Mouse (Mus musculus) lung, postnatal 0 days (tissue): ENCODE results near the gene Yap1. TPM values are rescaled to one million over a fixed set of nuclear protein-coding genes. Genes with fewer than 3 reads are reported as not detected.

Experiments used
- ATAC-seq: fragments of 200-750 bp; cut with Nextera tagmentation; 2 replicates; pipeline ENCODE4 v1.8.0; 2017; ENCODE audit warnings: moderate library complexity
- DNase-seq: peaks from one replicate; pipeline ENCODE4 v3.0.0-alpha.2; 2016; ENCODE audit warnings: low spot score
- H3K27ac ChIP-seq: fragments of 300-500 bp; sonication (generic); 2 replicates; pipeline ENCODE4 v1.5.1; 2014; ENCODE audit warnings: antibody characterized with exemption, mild to moderate bottlenecking, low read length, mixed read lengths
- H3K27me3 ChIP-seq: fragments of 300-500 bp; sonication (generic); replicated peaks from 2 replicates; pipeline ENCODE4 v1.6.1; 2014; ENCODE audit warnings: low read length, mixed read lengths; ENCODE audit not compliant: insufficient read depth
- H3K36me3 ChIP-seq: fragments of 300-500 bp; sonication (generic); 2 replicates; pipeline ENCODE4 v1.6.1; 2014; ENCODE audit warnings: low read length, mixed read lengths; ENCODE audit not compliant: insufficient read depth
- H3K4me1 ChIP-seq: fragments of 300-500 bp; sonication (generic); 2 replicates; pipeline ENCODE4 v1.6.1; 2014; ENCODE audit warnings: antibody characterized with exemption, low read depth, low read length, mixed read lengths; ENCODE audit not compliant: insufficient read depth
- H3K4me2 ChIP-seq: fragments of 300-500 bp; sonication (generic); replicated peaks from 2 replicates; pipeline ENCODE4 v1.6.1; 2014; ENCODE audit warnings: low read depth, mild to moderate bottlenecking, low read length, moderate library complexity, mixed read lengths
- H3K4me3 ChIP-seq: fragments of 300-500 bp; sonication (generic); 2 replicates; pipeline ENCODE4 v1.5.1; 2014; ENCODE audit warnings: low read depth, low read length
- H3K9ac ChIP-seq: fragments of 300-500 bp; sonication (generic); replicated peaks from 2 replicates; pipeline ENCODE4 v1.6.1; 2014; ENCODE audit warnings: low read depth, mild to moderate bottlenecking
- H3K9me3 ChIP-seq: fragments of 300-500 bp; sonication (generic); 2 replicates; pipeline ENCODE4 v1.6.1; 2016; ENCODE audit warnings: low read length, mixed read lengths
- CTCF ChIP-seq: IDR thresholded peaks from 2 replicates; pipeline ENCODE4 v1.5.1; 2016; ENCODE audit warnings: antibody characterized with exemption, mild to moderate bottlenecking
- EP300 ChIP-seq: IDR thresholded peaks from 2 replicates; pipeline ENCODE4 v1.6.1; 2016; ENCODE audit warnings: antibody characterized with exemption, mild to moderate bottlenecking, control low read depth
- WGBS: fragments of 180-500 bp; shearing (Covaris S2); extraction: QIAGEN DNeasy Blood & Tissue Kit; methylation state at CpG from one replicate; pipeline ENCODE4 v1.1.7; 2014; 5-methylcytosine and 5-hydroxymethylcytosine counted together
- polyA plus RNA-seq: library from polyadenylated mRNA; unstranded; fragments of >200 nt; fragmentation: Nextera tagmentation; extraction: Ambion mirVana; gene quantifications from 2 replicates; pipeline ENCODE4 v1.2.1, GENCODE M21; 2015

Gene Yap1
- 17.0 and 19.0 TPM in 2 replicates for polyA plus RNA-seq

GRCm38 (mm10) chr9:8004370-8004991 lies at the start of gene Yap1:
Gene Yap1, minus strand, starts transcription at chr9:8004596.
- Histone ChIP-seq H3K4me1 (no peaks in the 10 kb centered on the region), H3K9me3 (no peaks in the 10 kb centered on the region), H3K36me3 (no peaks in the 10 kb centered on the region), H3K27ac (peak within 1 kb of the TSS; percentile 98), H3K9ac (peak within 1 kb of the TSS; percentile 97), H3K4me2 (peak within 1 kb of the TSS; percentile 73), H3K27me3 (no peaks in the 10 kb centered on the region), H3K4me3 (peak within 1 kb of the TSS; percentile 98)
- ATAC-seq (peak; percentile 91), DNase-seq (peak; percentile 95)
- whole genome bisulfite sequencing = 1% methylated on average over 55 of the region's 79 CpGs
- no peak for TF ChIP-seq CTCF
- TF ChIP-seq EP300 = no peak

GRCm38 (mm10) chr9:8043044-8043387 lies 38.6 kb upstream of the Yap1 start:
- 10% methylated on average over 5 of the region's 5 CpGs for WGBS

GRCm38 (mm10) chr9:8042338-8043043 lies 38.1 kb upstream of the Yap1 start, which contains the start of gene Cfap300:
Gene Cfap300, minus strand, starts transcription at chr9:8042823.
- peak within 1 kb of the TSS; percentile 69 for H3K4me3 ChIP-seq
- ATAC-seq (peak; percentile 98), DNase-seq (peak; percentile 97)
- no peaks in the 10 kb centered on the region for H3K36me3 ChIP-seq
- H3K4me2 ChIP-seq = peak within 1 kb of the TSS; percentile 82
- under 1% methylated on average over 38 of the region's 39 CpGs for WGBS
- TF ChIP-seq CTCF = no peak
- no peak for TF ChIP-seq EP300
- no peaks in the 10 kb centered on the region for H3K9me3 ChIP-seq
- H3K27ac ChIP-seq = peak within 1 kb of the TSS; percentile 73
- H3K9ac ChIP-seq = peak within 1 kb of the TSS; percentile 36; the same call in 1 of the 2 replicates
- H3K27me3 ChIP-seq = no peaks in the 10 kb centered on the region
- no peaks in the 10 kb centered on the region for H3K4me1 ChIP-seq

More at GRCm38 (mm10) chr9:8043044-8043387, 38.6 kb upstream of the Yap1 start:
- DNase-seq (no peak), ATAC-seq (peak; percentile 36)
- peak overlapping the region; percentile 82 for H3K4me2 ChIP-seq
- no peak for TF ChIP-seq CTCF
- no peak for TF ChIP-seq EP300
- H3K4me1 ChIP-seq = no peaks in the 10 kb centered on the region
- peak overlapping the region; percentile 73 for H3K27ac ChIP-seq
- no peaks in the 10 kb centered on the region for H3K27me3 ChIP-seq
- H3K9ac ChIP-seq = peak overlapping the region; percentile 34; the same call in 1 of the 2 replicates
- H3K9me3 ChIP-seq = no peaks in the 10 kb centered on the region
- H3K4me3 ChIP-seq = peak overlapping the region; percentile 69
- H3K36me3 ChIP-seq = no peaks in the 10 kb centered on the region

GRCm38 (mm10) chr9:8035546-8035945 lies 31.1 kb upstream of the Yap1 start:
- 9% methylated on average over 7 of the region's 7 CpGs for WGBS
- ATAC-seq (peak; percentile 84), DNase-seq (peak; percentile 57)
- TF ChIP-seq CTCF = no peak
- no peak for TF ChIP-seq EP300
- H3K4me3 ChIP-seq = no peak overlapping the region
- H3K27me3 ChIP-seq = no peaks in the 10 kb centered on the region
- no peaks in the 10 kb centered on the region; the same call in 1 of the 2 replicates for H3K4me1 ChIP-seq
- peak overlapping the region; percentile 17; the same call in 1 of the 2 replicates for H3K4me2 ChIP-seq
- no peaks in the 10 kb centered on the region for H3K36me3 ChIP-seq
- H3K27ac ChIP-seq = 0 out of 2 replicates have a peak overlapping the region, but pooled peaks have one; percentile 27
- no peaks in the 10 kb centered on the region for H3K9me3 ChIP-seq
- H3K9ac ChIP-seq = no peak overlapping the region

GRCm38 (mm10) chr9:8035091-8035490 lies 30.7 kb upstream of the Yap1 start:
- TF ChIP-seq EP300 (no peak), CTCF (no peak)
- WGBS = 31% methylated on average over 4 of the region's 4 CpGs

GRCm38 (mm10) chr9:8034143-8034542 lies 29.7 kb upstream of the Yap1 start:
- H3K9me3 ChIP-seq = no peaks in the 10 kb centered on the region
- no peaks in the 10 kb centered on the region for H3K36me3 ChIP-seq
- WGBS = 46% methylated on average over 1 of the region's 1 CpGs
- H3K4me2 ChIP-seq = no peak overlapping the region
- TF ChIP-seq EP300 (no peak), CTCF (no peak)
- no peaks in the 10 kb centered on the region; the same call in 1 of the 2 replicates for H3K4me1 ChIP-seq
- DNase-seq (no peak), ATAC-seq (no peak)
- no peak overlapping the region for H3K4me3 ChIP-seq
- no peaks in the 10 kb centered on the region for H3K27me3 ChIP-seq
- H3K9ac ChIP-seq = no peak overlapping the region
- no peak overlapping the region for H3K27ac ChIP-seq

More at GRCm38 (mm10) chr9:8035091-8035490, 30.7 kb upstream of the Yap1 start:
- Histone ChIP-seq H3K9ac (no peak overlapping the region), H3K4me3 (no peak overlapping the region), H3K27me3 (no peaks in the 10 kb centered on the region), H3K9me3 (no peaks in the 10 kb centered on the region), H3K4me1 (no peaks in the 10 kb centered on the region; the same call in 1 of the 2 replicates), H3K27ac (0 out of 2 replicates have a peak overlapping the region, but pooled peaks have one; percentile 27), H3K36me3 (no peaks in the 10 kb centered on the region), H3K4me2 (no peak overlapping the region)
- peak; percentile 44 for ATAC-seq
- no peak for DNase-seq
